Mouse (Mus musculus) adrenal gland, postnatal 14 days (tissue): ENCODE results near the gene Ube2q1. TPM values are rescaled to one million over a fixed set of nuclear protein-coding genes. Genes with fewer than 3 reads are reported as not detected.

Experiments
- DNase-seq: peaks from one replicate; pipeline ENCODE4 v3.0.0; 2021; ENCODE audit warnings: mixed read lengths
- long read RNA-seq, 2 experiments: library from polyadenylated mRNA; stranded (forward); transcript quantifications; one replicate each; pipeline ENCODE4 v2.0.0; 2021
- total RNA-seq: library from RNA; stranded (reverse); gene quantifications from 2 replicates; pipeline ENCODE4 v1.2.3, GENCODE M21; 2021

The Ube2q1 gene
- total RNA-seq, result 57.2 and 65.2 TPM in 2 replicates
- long read RNA-seq, experiment 1, transcript Ube2q1-201 (13 exons, 3,077 nt), result major isoform, 110 of 141 reads
- long read RNA-seq, experiment 1, partial matches to known transcripts, result 4 of 141 reads
- long read RNA-seq, experiment 1, other reads (novel, unspliced or antisense), result 27 of 141 reads
- long read RNA-seq, experiment 2, transcript Ube2q1-201 (13 exons, 3,077 nt), result major isoform, 83 of 110 reads
- long read RNA-seq, experiment 2, partial matches to known transcripts, result 2 of 110 reads
- long read RNA-seq, experiment 2, other reads (novel, unspliced or antisense), result 25 of 110 reads

DNA sequence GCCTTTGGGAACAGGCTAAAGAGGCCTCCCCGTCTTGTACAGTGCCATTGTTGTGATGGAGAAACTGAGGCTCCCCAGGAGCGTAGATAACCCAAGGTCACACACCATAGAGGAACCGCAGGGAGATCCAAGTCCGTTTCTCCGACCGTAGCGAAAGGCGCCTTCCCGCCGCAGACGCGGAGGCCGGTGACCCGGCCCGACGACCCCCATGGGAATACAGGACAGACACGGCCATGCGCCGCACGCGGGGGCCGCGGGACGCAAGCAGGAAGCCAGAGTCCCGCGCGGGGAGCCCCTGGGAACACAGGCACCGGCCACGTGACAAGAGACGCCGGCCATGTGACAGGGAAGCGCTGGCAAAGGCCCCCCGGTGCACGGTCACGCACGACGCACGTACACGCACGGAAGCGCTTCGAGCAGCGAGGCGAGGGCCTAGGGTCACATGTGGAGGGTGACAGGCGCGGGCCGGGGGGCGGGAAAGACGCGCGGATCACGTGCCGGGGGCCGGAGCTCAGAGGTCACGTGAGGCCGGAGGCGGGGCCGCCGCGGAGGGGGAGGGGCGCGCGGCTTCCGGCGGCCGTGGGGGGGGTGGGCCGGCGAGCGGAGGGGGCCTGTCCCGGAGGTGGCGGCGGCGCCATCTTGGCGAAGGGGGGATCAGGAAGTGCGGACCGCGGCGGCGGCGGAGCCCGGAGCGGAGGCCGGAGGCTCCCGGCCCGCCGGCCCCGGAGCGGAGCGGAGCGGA, at the start of gene Ube2q1:
Ube2q1 (plus strand) TSS at position 649 of the 742 bp plus-strand sequence.
- DNase-seq, result peak; percentile 99

DNA sequence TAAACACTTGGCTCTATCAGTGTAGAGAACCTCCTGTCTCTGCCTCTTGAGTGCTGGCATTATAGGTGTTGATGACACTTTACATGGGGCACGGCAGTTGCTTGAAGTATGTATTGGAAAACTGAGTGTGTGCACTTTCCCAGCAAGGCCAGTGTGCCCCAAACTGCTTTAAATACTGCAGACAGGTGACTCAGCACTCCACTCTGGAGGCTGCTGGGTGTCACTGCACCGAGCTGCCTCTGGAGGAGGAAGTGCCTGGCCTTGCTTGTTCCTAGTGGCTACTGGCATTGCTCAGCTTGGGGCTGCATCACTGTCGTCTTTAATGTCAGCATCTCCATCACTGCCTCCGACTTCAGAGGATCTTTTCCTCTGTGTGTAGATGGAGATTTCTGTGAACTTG, 46.4 kb upstream of the Ube2q1 start:
- peak; percentile 80 for DNase-seq

DNA sequence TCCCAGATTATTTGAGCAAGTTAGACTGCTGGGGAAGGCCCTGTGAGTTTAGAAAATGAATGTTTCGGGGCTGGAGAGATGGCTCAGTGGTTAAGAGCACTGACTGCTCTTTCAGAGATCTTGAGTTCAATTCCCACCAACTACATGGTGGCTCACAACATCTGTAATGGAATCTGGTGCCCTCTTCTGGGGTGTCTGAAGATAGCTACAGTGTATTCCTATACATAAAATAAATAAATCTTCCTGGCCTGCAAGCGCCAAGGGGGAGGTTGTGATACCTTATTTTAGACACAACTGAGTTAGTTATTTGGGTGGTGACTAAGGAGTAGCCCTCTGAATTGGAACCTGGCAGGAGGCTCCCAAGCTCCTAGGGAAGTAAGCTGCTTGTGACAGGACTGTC, 44.6 kb upstream of the Ube2q1 start:
- no peak for DNase-seq

DNA sequence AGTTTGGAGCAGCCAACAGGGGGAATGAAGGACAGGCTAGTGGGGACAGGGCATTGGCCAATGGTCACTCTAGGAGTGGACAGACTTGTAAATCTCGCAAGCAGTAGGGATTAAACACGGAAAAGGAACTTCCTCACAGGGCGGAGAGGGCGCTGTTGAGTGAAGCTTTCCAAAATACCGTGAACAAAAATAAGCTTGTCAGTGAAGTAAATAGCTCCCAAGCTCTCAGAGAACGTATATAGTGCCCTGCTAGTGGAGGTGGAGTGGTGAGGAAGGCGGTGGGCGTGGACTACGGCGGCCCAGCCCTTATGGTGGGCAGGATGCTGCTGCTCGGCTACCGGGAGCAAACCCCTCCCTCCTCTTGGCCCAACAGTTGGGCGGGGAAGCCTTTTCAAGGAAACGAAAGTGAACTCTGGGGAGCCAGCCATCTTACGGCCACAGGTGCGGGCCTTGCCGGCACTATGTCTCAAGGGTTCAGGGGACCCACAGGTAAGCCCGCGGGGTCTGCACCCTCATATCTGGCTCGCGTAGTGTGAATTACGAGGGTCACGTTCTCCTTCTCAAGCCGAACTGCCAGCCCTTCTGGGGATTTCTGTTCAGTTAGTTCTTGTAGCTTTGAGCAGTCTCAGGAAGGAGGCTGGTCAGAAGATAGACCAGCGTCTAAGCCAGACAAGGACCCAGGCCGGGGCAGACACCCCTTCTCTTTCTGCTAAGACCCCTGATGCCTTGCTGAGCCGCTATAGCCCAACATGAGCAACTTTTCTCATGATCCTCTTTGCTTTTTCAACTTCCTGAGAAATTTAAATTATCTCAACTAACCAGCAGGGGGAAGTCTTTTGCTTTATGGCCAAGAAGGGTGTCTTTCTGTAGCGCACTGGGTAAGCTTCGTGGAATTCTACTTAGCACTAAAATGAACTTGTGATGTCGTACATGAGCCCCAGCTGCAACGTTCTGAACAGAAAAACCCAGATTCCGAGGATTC, 42.8 kb upstream of the Ube2q1 start:
- peak; percentile 93 for DNase-seq

DNA sequence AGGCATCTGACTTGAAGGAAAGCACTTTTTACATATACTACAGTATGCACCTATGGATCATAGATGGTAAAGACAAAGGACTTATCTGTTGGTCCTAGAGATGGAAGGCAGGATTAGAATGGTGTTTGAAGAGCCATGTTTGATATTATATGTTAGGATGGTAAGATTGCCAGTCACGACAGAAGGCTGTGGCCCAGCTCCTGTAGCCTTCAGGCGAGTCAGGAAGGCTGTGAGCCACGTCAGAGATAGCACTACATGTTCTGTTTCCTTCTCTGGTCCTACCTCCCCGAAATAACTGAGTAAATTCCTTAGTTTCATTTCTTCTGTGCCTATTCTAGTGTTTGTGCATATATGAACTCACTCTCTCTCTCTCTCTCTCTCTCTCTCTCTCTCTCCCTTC, 41.3 kb upstream of the Ube2q1 start:
- DNase-seq, result no peak

DNA sequence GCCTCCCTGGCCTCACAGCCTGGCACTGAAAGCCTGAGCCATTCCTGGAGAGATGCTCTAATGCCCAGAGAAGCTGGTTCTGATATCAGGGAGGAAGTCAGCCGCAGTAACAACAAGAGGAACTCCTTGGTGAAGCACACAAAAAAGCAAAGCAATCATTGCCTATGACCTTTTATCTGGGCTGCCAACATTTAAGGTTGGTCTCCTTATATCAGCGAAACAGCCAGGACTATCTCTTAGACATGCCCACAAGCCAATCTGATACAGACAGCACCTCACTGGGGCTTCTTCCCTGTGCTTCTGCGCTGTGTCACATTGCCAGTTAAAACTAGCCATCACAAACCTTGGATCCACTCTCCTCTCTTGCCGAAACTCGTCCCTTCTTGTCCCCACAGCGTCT, 34.9 kb upstream of the Ube2q1 start:
- no peak for DNase-seq

DNA sequence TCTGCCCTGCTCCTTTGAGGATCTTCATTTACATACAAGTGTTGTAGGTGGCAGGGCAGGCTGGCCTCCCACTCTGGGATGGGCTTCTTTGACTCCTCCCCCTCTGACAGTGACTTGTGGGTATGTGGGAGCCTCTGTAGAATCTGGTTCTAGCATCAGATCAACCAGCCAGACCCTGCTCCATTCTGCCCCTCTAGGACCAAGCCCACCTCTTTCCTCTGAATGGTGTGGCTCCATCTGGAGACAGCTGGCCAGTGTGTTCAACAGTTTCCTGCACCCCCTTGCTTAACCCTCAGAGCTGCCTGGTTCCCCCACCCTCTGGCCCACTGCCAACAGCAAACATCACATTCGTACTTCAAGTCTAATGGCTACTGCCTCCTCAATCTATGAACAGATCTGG, 21.1 kb upstream of the Ube2q1 start:
- DNase-seq, result no peak

DNA sequence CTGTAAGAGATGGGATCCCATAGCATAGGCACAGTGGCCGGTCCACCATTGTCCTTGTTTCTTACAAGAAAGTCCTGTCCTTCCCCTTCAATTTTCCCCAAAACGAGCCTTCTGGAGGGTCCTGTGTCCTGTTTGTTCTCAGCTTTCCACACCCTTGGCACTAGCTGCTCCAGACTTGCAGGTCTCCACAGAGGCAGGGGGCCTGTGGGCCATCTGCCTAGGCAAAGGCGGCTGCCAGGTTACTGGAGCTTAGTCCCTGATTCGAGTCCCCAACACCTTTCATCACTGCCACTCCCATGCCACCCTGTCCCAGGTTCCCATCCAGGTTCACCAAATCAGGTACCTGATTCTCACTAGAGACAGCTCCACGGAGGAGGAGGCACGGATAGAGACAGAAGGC, 18.1 kb upstream of the Ube2q1 start:
- no peak for DNase-seq

DNA sequence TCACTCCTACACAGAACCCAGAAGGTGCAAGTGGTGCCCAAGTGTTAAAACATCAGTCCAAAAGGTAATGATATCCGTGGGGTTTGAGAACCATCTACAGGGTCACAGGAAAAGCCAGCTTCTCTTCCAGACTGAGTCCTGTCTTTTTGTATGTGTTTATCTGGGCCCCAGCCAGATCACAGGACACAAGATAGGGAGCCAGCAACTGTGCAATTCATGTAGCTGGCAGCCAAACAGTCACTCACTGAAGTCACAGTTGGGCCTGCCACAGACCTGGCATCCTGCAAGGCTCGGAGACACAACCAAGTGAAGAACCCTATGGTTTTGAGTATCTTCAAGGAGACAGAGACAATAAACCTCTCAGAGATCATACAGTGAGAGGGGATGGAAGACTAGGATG, 15.6 kb upstream of the Ube2q1 start:
- no peak for DNase-seq

DNA sequence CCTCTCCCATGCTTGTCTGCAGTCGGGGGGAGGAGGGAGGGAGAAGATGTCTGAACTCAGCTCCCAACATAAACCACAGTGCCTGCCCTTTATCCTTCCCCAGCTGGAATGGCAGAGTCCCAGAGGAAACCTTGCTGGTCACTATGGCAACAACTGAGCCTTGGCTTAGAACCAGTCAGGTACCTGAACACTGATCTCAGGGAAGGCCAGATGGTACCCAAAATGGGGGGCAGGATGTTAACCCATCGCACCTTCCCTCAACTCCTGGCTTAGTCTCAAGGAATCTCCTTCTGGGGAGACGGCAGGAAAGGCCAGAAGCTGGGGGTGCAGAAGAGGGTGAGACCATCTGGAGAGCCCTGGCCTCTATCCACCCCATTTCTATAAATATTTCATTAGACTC, 13.6 kb upstream of the Ube2q1 start:
- no peak for DNase-seq

DNA sequence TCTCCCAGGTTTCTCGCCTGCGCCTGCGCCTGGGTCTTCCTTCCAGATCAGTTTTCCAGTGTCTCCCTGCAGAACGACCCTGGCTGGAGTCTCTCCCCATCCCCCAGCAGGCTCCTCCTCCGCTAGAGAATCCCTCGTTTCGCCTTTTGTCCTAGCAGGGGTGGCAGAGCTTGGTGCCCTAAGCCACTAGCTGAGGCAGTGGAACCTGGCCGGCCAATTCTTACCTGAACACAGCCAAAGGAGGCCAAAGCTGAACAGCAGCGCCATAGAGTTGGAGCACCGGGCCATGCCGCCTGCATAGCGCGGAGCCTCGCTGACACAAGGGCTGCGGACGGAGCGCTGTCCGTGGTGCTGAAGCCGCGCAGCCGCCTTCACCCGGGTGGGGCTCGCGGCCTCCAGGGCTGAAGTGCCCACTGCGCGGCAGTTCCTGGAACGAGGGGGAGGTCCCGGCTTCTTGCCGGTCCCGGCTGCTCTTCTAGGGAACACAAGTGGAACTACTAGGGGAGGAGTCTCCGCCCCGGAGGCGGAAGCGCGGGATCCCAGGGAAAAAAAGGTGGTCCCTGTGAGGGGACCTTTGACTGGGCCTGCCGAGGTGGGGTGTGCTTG, 9.2 kb upstream of the Ube2q1 start, which contains the start of gene Chrnb2:
Chrnb2 (minus strand) TSS at position 514 of the 606 bp plus-strand sequence.
- DNase-seq, result peak; percentile 90

DNA sequence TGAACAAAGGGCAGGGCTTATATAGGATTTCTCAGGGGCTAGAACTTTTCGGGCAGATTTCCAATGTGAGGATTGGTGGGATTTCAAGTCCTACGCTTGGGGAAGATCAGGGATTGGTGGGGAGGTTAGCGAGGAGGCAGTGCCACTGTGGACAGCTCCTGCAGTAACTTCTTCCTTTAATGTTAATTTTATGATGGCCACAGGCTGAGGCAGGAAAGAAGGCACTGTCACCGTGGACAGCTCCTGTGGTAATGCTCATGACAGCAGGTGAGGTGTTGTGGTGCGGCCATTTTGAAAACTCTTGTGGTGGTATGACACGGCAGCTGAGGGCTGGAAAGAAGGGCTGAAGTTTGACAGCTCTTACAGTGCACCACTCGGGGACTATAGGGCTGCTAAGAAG, 3.8 kb upstream of the Ube2q1 start:
- DNase-seq, result no peak

DNA sequence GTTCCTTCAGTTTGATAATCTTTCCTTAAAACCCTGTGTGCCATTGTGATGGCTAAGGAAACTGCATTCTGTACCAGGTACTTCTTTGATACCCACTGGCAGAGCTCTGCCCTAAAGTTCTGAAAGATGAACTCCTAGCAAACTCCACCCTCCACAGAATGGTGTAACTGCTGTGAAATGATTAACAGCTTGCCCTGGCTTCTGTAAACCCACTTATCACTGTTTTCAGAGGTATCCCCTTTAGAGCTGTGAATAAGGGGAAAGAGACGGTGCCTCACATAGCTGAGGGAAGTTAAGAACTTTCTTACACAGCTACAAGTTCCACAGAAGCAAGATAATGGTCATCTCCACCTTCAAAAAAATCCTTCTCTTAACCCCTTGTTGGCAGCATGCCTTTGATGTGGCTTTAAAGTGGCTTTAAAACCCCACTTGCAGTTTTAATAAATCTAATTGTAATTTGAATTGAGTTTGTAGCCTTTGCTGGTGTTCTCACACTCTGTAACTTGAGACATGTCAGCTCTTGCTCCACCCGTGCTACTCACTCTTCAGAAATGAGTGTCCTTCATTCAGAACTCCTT, 2.9 kb upstream of the Ube2q1 start:
- no peak for DNase-seq

DNA sequence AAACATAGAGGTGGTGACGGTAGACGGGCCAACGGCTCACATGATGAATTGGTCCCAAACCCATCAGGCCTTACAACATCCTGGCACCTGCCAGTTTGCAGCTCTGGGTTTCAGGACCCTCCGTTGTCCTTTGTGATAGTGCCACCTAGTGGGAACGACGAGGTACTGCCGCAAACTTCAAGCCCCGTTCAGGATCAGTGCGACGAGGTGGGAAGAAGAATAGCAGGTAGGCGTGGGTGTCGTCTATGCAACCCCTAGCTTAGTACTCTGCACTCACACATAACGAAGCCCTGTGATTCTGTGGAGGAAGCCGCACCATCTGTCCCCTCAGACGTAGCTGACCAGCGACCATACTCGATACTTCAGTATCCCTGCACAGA, 838 bp upstream of the Ube2q1 start:
- peak; percentile 89 for DNase-seq

DNA sequence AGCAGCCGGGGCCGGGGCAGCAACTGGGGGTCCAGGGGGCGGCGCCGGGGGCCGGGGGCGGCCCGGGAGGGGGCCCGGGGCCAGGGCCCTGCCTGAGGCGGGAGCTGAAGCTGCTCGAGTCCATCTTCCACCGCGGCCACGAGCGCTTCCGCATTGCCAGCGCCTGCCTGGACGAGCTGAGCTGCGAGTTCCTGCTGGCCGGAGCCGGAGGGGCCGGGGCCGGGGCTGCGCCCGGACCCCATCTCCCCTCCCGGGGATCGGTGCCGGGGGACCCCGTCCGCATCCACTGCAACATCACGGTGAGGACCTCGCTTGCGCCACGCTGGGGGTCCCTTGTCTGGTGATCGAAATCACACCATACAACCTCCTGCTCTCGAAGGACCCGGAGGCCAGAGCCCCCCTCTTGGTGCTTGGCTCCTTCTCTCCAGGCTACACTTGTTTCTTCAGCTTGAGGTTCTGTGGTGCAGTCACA, 360 bp downstream of the Ube2q1 start:
- DNase-seq, result peak; percentile 70

DNA sequence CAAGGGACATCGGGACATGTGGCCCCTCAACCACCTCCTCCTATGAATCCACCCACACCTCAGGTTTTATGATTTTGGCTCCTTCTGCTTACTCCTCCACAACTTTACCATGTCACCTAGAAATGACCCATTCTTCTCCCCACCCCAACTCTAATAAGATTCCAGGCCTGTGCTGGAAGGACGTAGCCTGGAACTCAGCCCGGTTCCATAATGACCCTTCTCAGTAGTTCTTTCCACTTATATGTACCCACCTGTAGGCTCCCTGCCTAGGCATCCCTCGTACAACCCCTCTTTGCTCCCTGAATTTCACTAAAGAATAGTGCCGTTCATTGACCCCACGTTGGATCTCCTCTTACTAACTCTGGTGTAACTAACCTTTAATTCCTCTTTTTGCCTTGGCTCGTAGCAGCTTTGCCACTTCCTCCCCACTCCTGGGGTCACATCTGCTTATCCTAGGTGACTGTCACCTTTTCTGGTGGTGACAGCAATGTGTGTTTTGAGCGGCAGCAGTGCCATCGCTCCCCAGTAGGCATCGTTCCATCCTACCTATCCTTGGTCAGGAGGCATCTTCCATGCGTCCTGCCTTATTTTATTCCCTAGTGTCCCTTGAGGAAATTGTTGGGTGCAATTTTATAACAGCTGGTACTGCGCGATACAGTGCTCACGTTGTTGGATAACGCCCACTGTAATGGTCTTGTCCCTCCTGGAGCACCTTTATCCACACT, 982 bp downstream of the Ube2q1 start:
- DNase-seq, result no peak

DNA sequence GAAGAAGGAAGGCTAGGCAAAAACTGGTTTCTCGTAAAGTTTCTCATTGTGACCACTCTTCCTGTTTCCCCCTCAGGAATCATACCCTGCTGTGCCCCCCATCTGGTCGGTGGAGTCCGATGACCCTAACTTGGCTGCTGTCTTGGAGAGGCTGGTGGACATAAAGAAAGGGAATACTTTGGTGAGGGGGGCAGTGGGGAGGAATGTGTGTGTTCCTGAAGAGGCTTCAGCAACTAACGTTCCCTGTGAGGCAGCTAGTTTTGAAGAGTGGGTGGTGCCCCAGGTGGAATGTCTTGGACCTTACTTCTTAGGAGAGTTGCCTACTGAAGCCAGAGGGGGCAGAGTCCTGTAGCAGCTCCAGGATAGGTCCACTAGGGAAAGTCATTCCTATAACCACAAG, 2.6 kb downstream of the Ube2q1 start:
- DNase-seq, result no peak

DNA sequence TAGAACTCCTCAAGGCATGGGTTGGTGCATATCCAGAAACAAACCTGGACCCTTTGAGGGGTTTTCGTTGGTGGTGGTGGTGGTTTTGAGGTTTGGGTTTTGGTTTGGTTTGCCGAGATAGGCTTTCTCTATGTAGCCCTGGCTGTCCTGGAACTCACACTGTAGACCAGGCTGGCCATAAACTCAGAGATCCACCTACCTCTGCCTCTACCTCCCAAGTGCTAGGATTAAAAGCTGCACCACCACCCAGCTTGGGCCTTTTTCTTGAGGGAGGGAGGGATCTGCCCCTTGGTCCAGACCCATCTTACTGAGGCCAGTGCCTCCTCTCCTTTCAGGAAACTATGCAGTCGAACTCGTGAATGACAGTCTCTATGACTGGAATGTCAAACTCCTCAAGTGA, 6.7 kb downstream of the Ube2q1 start:
- no peak for DNase-seq

DNA sequence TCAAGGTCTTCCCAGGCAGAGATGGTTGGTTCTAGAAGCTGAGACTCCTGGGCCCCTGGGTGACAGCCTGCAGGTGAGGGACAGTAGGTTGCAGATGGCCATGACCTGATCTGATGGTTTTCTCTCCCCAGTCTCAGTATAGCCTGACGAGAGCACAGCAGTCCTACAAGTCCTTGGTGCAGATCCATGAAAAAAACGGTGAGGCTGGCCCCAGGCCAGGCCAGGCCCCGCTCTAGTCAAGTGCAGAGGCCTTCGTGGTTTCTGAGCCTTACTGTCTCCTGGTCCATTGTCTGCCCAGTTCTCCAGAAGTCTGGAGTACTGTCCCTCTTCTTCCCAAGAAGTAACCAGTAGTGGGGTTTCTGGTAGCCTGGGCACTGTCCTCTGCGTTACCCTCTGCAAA, 8.2 kb downstream of the Ube2q1 start:
- peak; percentile 41 for DNase-seq

DNA sequence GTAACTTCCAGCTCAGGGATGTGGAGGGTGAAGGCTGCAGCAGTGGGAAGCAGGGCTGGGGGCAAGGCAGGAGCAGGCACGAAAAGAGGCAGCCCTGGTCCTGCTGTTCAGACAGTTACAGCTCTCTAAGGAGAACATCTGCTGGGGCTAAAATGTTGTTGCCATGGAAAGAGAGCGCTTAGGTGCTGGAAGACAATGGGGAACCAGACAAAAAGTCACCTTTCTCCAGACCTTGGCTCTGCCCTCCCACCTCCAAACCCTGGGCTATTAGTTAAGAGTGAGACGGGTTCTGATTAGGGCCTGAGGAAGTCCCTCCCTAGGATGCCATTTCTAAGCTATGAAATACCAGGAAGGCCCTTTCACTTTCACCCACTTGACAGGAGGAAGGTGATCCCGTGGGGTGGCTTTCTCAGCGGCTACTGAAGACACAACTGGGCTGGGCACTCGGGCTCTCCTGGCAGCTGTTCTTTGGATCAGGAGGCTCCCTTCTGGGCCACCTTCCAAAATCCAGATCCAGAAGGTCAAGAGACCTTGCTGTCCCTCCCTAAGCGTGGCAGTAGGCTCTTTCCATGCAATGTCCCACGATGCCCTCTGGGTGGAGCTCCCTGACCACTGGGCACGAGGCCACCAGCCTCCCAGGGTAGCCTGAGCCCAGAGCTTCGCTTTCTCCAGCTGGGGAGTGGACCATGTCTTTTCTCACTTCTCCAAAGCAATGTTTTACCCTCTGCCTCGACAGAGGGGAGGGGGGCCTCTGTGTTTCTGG, 11.8 kb downstream of the Ube2q1 start:
- peak; percentile 95 for DNase-seq
